Mouse (Mus musculus) lung, adult 2 months (tissue): ENCODE data around the gene Mdk.

Source experiments
- CTCF ChIP-seq: fragments of 200-500 bp; IDR thresholded peaks from 2 replicates; pipeline ENCODE4 v1.5.1; 2011; ENCODE audit warnings: mild to moderate bottlenecking, low read length, control low read depth; ENCODE audit not compliant: insufficient read depth
- POLR2A ChIP-seq: fragments of 200-500 bp; IDR thresholded peaks from 2 replicates; pipeline ENCODE4 v1.6.1; 2011; ENCODE audit warnings: low read depth, mild to moderate bottlenecking, control low read depth, low read length, borderline replicate concordance; ENCODE audit errors: extremely low read depth

DNA sequence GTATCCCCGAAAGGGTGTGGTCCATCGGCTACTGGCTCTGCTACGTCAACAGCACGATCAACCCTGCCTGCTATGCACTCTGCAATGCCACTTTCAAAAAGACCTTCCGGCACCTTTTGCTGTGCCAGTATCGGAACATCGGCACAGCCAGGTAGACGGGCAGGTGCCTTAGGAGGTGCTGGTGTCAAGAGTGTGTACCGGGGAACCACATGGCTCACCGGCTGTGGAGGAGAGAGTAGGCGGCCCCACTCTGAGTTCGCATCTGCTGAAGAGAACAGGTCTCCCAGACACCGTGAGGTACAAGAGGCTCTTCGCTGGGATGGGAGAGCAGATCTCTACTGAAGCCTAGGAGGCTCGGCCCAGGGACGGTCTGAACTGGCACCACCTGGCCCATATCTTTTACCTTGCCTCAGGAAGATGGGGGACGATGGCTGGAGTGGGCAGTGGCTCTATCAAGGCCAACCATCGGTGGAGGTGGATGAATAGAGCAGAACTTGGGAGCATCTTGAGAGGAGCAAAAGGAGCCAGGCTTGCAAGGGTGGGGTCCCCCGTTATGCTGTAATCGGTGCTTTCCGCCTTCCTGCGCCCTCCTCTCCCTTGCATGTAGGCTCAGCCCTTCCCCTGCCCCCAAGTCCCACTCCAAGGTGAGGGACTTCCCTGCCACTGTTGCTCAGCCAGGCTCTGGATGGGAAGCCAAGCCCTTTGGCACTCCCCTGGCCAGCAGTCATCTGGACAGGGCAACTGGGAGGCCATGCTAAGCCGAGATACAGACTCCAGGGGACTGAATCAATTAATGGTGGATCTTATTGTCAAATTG, 3.4 kb downstream of the Mdk start:
- TF ChIP-seq POLR2A (no peak), CTCF (no peak)
